Mouse (Mus musculus) heart, postnatal 4 days (tissue): ENCODE data around the gene Wdr60. TPM values are rescaled to one million over a fixed set of nuclear protein-coding genes. Genes with fewer than 3 reads are reported as not detected.
"Not testable (repeated sequence)": the region's sequence is repeated elsewhere in the genome, so short reads cannot be mapped to it uniquely, and the experiment has no call there.

ENCODE experiments used
- DNase-seq: peaks from one replicate; pipeline ENCODE4 v3.0.0; 2021
- total RNA-seq, 2 experiments: library from RNA; stranded (reverse); gene quantifications; 2 replicates each; pipeline ENCODE4 v1.2.3; 2021

The Wdr60 gene
- 1 to 10 TPM; 2.6 to 2.8 TPM for total RNA-seq

DNA sequence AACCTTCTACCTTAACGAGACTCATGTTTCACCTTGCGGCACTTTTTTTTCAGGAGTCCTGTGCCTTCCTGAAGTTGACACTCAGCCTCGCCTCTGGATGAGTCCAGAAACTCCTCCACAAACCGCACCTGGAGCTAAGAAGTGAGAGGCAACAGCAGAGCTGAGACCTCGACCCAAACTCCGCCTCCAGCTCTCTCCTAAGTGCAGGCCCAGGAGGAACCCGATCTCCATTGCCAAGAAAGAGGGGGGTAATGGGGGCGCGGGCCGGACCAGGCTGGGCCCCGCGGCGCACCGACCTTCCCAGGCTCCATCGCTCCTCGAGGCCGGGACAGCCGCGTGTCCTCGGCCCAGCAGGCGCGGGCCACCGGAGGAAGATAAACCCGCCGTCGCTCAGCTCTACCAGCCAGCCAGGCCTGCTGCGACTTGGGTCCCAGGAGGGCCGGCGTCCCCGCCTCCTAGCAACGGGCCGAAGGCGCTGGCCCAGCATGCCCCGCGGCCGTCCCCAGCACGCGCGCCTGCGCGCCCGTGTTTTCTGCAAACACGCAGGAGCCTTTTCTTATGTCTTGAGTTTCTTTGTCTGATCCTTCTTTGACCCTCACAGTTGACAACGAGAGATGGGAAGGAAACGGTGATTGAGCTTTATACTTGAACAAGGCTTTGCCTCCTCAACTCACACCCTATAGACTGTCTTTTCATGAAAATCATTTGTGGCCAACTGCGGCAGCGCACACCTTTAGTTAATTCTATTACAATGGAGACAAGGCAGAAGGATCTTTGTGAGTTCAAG lies at the start of gene Wdr60:
Gene Wdr60, minus strand, starts transcription at position 468 of the 787 bp plus-strand sequence.
- peak; percentile 85 for DNase-seq

DNA sequence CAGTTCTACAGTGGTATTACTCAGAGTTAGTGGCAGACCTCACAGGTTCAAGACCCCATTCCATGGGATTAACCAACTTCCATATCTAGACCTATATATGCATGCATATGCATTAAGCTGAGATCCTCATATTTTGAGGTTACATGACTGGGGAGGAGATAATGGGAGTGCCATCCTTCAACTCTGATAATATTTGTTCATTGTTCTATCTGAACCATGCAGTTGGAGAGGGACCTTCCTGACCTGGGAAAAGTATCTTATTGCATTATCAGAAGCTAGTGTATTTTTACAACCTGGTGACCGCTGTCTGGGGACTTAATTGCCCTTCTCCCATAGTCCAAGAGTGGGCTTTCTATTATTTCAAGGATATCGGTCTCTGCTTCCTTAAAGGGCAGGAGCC lies 45.8 kb upstream of the Wdr60 start:
- no peak for DNase-seq

GRCm38 (mm10) chr12:116307870-116308269 lies 45.0 kb upstream of the Wdr60 start:
- DNase-seq: no peak

- no peak for DNase-seq
These were observed 43.2 kb upstream of the Wdr60 start for GRCm38 (mm10) chr12:116306042-116306441.

- no peak for DNase-seq
These were observed 39.4 kb upstream of the Wdr60 start for GRCm38 (mm10) chr12:116302181-116302580.

DNA sequence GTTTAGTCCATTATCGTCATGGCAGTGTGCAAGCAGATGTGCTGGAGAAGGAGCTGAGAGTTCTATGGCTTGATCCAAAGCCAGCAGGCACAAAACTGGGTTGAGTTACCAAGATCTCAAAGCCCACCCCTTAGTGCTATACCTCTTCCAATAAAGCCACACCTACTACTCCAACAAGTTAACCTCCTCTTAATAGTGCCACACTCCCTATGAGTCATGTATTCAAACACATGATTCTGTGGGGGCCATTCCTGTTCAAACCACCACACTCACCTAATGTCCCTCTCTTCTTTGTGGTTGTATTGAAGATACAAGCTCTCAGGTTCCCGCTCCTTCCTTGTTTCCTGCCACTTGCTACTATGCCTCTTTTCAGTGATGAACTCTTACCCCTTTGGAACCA lies 37.1 kb upstream of the Wdr60 start:
- DNase-seq: no peak

- DNase-seq: no peak
These were observed 30.9 kb upstream of the Wdr60 start for GRCm38 (mm10) chr12:116293599-116294292.

GRCm38 (mm10) chr12:116293185-116293584 lies 30.4 kb upstream of the Wdr60 start:
- DNase-seq: no peak

DNA sequence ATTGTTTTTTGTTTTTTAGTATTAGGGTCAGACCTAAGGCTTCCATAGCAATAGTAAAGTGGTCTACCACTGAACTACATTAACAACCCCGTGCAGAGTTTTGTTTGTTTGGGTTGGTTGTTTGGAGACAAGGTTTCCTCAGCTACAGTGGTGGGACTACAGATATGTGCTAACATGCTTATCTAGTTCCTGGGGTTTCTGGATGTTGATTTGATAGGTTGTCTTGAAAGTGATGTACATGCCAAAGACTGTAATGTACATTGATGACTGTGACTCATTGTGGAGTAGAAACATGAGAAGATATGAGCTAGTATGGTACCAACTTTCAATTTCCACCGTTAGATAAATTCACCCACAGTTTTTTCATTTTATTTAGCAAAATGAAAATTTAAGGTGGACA lies 20.7 kb upstream of the Wdr60 start:
- no peak for DNase-seq

DNA sequence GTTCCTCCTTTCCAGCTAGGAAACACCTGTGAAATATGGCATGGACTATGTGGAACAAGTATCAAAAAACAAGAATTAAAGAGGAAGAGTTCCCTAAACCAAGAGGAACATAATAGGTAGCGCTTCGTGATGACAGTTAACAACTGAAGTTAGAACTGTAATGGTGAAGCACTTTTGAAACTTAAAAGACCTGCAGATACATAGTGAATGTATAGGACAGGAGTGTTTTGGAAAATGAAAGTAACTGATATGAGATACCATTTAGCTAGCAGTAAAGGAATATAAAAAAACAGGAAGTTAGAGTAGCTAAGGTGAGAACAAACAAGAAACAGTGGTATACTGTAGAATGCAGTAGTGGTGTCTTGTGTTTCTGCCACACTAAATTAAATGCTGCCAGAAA lies 20.0 kb upstream of the Wdr60 start:
- no peak for DNase-seq

- DNase-seq: peak; percentile 18
These were observed 18.8 kb upstream of the Wdr60 start for GRCm38 (mm10) chr12:116281427-116282281.

- peak; percentile 100 for DNase-seq
These were observed 18.0 kb upstream of the Wdr60 start, which contains the start of gene Esyt2 for GRCm38 (mm10) chr12:116280653-116281364. Gene Esyt2 (plus strand): TSS chr12:116281196.

DNA sequence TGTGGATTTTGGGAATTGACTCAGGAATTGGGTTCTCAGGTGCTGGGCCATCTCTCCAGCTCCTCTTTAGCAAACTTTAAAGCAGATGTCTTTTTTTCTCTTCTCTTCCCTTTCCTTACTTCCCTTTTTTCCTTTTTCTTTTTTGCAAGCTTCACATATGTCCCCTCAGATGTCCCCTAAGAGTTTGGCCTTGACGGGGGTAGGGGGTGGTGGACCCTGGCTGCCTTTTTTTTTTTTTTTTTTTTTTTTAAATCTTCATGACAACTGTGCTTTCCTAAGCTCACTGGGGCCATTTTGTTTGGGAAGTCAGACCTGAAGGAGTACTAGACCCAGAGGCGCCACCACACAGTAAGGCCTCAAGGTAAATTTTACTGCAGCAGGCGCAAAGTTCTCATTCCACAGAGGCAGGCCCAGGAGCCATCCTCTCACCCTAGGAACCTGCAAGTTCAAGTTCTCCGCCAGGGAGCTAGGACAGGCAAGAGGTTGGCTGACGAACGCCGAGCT lies 17.4 kb upstream of the Wdr60 start:
- DNase-seq: no peak

DNA sequence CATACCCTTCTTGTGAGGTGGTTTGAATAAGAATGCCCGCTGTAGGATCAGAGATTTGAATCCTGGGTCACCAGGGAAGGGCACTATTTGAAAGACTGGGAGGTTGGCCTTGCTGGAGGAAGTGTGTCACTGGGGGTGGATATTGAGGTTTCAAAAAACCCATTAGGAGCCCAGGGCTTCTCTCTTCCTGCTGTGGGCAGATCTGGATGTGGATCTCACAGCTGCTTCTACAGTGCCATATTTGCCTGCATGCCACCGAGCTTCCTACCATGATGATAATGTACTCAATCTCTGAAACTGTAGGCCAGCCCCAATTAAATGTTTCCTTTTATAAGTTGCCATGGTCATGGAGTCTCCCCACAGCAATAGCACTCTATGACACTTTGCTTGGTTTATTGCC lies 16.4 kb upstream of the Wdr60 start:
- no peak for DNase-seq

GRCm38 (mm10) chr12:116278541-116278940 lies 15.7 kb upstream of the Wdr60 start:
- DNase-seq: no peak

DNA sequence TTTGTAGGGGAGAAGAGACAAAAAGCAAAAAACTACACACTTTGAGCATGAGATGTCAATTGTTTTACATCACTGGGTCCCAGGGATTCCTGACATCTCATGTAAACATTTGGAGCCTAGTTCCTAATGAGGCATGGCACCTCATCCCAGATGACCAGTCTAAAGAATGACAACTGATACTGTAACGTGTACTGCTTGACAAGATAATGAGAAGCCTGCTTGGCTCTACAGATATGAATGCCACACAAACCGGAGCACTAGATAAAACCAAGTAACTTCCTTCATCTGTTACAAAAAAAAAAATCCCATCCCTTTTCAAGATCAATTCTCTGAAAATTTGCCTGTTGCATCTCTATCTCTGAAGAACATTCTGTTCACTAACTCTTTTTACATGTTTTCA lies 14.1 kb upstream of the Wdr60 start:
- DNase-seq: no peak

- DNase-seq: no peak
These were observed 12.8 kb upstream of the Wdr60 start for GRCm38 (mm10) chr12:116275631-116276030.

GRCm38 (mm10) chr12:116275086-116275485 lies 12.3 kb upstream of the Wdr60 start, which contains the start of gene Gm11027:
Gene Gm11027 (plus strand): TSS chr12:116275386.
- not testable (repeated sequence) for DNase-seq

DNA sequence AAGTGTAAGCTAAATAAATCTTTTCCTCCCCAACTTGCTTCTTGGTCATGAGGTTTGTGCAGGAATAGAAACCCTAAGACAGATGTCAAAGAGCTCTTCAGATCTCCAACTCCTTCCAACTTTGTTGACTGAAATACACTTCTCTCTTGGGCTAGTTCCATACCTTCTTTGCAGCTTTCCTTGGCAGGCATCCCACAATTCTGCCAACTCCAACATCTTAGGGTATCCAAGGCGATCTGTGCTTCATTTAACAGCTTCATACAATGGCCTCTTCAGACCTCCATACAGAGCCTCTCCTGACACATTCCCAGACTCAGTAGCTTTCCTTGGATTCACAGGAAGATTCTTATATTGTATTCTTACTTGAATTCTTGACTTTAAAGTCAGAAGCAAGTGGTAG lies 10.9 kb upstream of the Wdr60 start:
- DNase-seq: no peak

- DNase-seq: no peak
These were observed 8.2 kb upstream of the Wdr60 start for GRCm38 (mm10) chr12:116271071-116271470.

GRCm38 (mm10) chr12:116270538-116270937 lies 7.7 kb upstream of the Wdr60 start:
- DNase-seq: no peak

DNA sequence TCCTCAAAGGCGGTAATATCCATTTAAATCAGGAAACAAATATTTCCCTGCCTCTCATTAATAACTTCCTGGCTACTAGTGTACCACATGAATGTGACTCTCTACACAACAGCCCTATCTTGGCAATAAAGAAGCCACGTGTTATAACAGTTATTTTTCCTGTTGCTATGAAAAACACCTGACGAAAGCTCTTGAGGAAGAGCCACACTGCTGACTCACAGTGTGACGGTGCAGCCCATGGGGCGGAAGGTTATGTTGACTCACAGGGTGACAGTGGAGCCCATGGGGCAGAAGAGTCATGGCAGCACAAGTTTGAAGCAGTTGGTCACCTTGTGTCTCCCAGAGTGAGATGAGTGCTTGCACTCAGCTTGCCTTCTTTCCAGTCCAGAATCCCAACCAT lies 6.6 kb upstream of the Wdr60 start:
- no peak for DNase-seq
